ENCODE assay signal across 19 mouse cellular contexts in genomic region chr11:4306086-4306485, GRCm38 (mm10). TPM values are rescaled to one million over a fixed set of nuclear protein-coding genes. Genes with fewer than 3 reads are reported as not detected.
A peak's percentile ranks its signal among the peaks of the same experiment; 100 is the strongest.
DNase-seq lines count a peak whose midpoint lies in the region; ATAC-seq and TF ChIP-seq lines count a peak whose summit lies in the region.
"Had no signal": no experiment of that assay in that cellular context is flagged by ENCODE, and none has a peak within 500 bp of the region (broad histone marks: within the 10 kb centered on the region; RNA-seq: fewer than 3 reads in every experiment).

No protein-coding gene starts in this region.

- no peaks in the 10 kb centered on the region for H3K4me1 ChIP-seq in hindbrain, embryonic 15.5 days (replicated peaks)
- H3K4me1 ChIP-seq in hindbrain, embryonic 16.5 days (ENCODE audit: control insufficient read depth, insufficient read depth, low read depth, low read length), result 0 out of 2 replicates have a peak, but pooled peaks cover 2% of the 10 kb centered on the region
- H3K4me1 ChIP-seq in midbrain, postnatal 0 days (ENCODE audit: insufficient read depth, low read length), result no peaks in the 10 kb centered on the region
- H3K4me1 ChIP-seq in midbrain, embryonic 11.5 days (ENCODE audit: control insufficient read depth, insufficient read depth, low read length), result peaks cover 4% of the 10 kb centered on the region; the same call in 1 of the 2 replicates

- no peaks in the 10 kb centered on the region for H3K9me3 ChIP-seq in hindbrain, embryonic 15.5 days
- H3K9me3 ChIP-seq in hindbrain, embryonic 16.5 days (ENCODE audit: control insufficient read depth, low read length), result no peaks in the 10 kb centered on the region
- no peaks in the 10 kb centered on the region for H3K9me3 ChIP-seq in midbrain, postnatal 0 days (ENCODE audit: low read length)
- H3K9me3 ChIP-seq in midbrain, embryonic 11.5 days (ENCODE audit: control insufficient read depth, low read length), result no peaks in the 10 kb centered on the region
- H3K9me3 ChIP-seq: forebrain, embryonic 13.5 days; heart, embryonic 13.5 days; intestine, embryonic 15.5 days had no signal

- H3K4me2 ChIP-seq in hindbrain, embryonic 15.5 days, result no peak overlapping the region
- H3K4me2 ChIP-seq in hindbrain, embryonic 16.5 days (ENCODE audit: low read length), result no peak overlapping the region
- no peak overlapping the region for H3K4me2 ChIP-seq in midbrain, postnatal 0 days (ENCODE audit: low read depth, low read length, poor library complexity, severe bottlenecking)
- no peak overlapping the region for H3K4me2 ChIP-seq in midbrain, embryonic 11.5 days
- H3K4me2 ChIP-seq: forebrain, embryonic 13.5 days; heart, embryonic 13.5 days; intestine, embryonic 15.5 days had no signal

- no peak for TF ChIP-seq CTCF in midbrain, postnatal 0 days (IDR thresholded peaks at IDR 0.05)

- no peak overlapping the region for H3K9ac ChIP-seq in hindbrain, embryonic 15.5 days
- no peak overlapping the region for H3K9ac ChIP-seq in hindbrain, embryonic 16.5 days (ENCODE audit: low read depth, low read length)
- H3K9ac ChIP-seq in midbrain, postnatal 0 days (replicated peaks; ENCODE audit: low read length, poor library complexity, severe bottlenecking), result no peak overlapping the region
- H3K9ac ChIP-seq in midbrain, embryonic 11.5 days (ENCODE audit: low read length), result no peak overlapping the region
- H3K9ac ChIP-seq: forebrain, embryonic 13.5 days; forebrain, postnatal 0 days; heart, embryonic 13.5 days; intestine, embryonic 15.5 days had no signal

- WGBS in hindbrain, embryonic 15.5 days, result 70% methylated on average over 2 of the region's 2 CpGs
- 63% methylated on average over 2 of the region's 2 CpGs for WGBS in hindbrain, embryonic 16.5 days
- WGBS in midbrain, postnatal 0 days, result 57% methylated on average over 2 of the region's 2 CpGs
- WGBS in midbrain, embryonic 11.5 days, result 66% methylated on average over 2 of the region's 2 CpGs

- no peaks in the 10 kb centered on the region for H3K27me3 ChIP-seq in hindbrain, embryonic 15.5 days
- no peaks in the 10 kb centered on the region for H3K27me3 ChIP-seq in hindbrain, embryonic 16.5 days (replicated peaks; ENCODE audit: control insufficient read depth, insufficient read depth, low read length)
- no peaks in the 10 kb centered on the region for H3K27me3 ChIP-seq in midbrain, postnatal 0 days (ENCODE audit: insufficient read depth, low read length)
- H3K27me3 ChIP-seq in midbrain, embryonic 11.5 days (ENCODE audit: control insufficient read depth, insufficient read depth, low read length), result no peaks in the 10 kb centered on the region
- H3K27me3 ChIP-seq: intestine, embryonic 15.5 days had no signal

- peak; percentile 34; the same call in 1 of the 2 replicates for ATAC-seq in hindbrain, embryonic 15.5 days (ENCODE audit: low FRiP score, low read depth)
- ATAC-seq in hindbrain, embryonic 16.5 days, result no peak
- ATAC-seq in midbrain, postnatal 0 days (ENCODE audit: low FRiP score), result no peak
- ATAC-seq in midbrain, embryonic 11.5 days (ENCODE audit: low FRiP score), result no peak
- ATAC-seq: forebrain, embryonic 13.5 days; forebrain, postnatal 0 days; intestine, embryonic 15.5 days had no signal

- no peak overlapping the region for H3K27ac ChIP-seq in hindbrain, embryonic 15.5 days (replicated peaks)
- no peak overlapping the region for H3K27ac ChIP-seq in hindbrain, embryonic 16.5 days (ENCODE audit: low read depth, low read length)
- no peak overlapping the region for H3K27ac ChIP-seq in midbrain, postnatal 0 days (ENCODE audit: low read depth, low read length)
- no peak overlapping the region for H3K27ac ChIP-seq in midbrain, embryonic 11.5 days (ENCODE audit: low read depth, low read length)
- H3K27ac ChIP-seq: forebrain, embryonic 13.5 days; heart, embryonic 13.5 days; intestine, embryonic 15.5 days had no signal

- DNase-seq in embryo, embryonic 10 days (ENCODE audit: low spot score), result peak; percentile 34
- no peak for DNase-seq in embryo, embryonic 9.5 days (ENCODE audit: extremely low spot score)
- DNase-seq in midbrain, postnatal 0 days (ENCODE audit: low spot score), result peak; percentile 64
- DNase-seq in midbrain, embryonic 11.5 days (ENCODE audit: low spot score, missing footprints), result no peak
- peak; percentile 35 for DNase-seq in retina, postnatal 1 day
- no peak for DNase-seq in cerebellum, postnatal 14 days
- DNase-seq: adrenal gland, postnatal 10 days; cerebellum, adult 18-20 months; cerebellum, adult 9-11 months; embryo, embryonic 11 days; forebrain, postnatal 0 days; gastrocnemius, postnatal 14 days; heart, postnatal 4 days; kidney, adult 18-20 months had no signal

- no peaks in the 10 kb centered on the region for H3K36me3 ChIP-seq in hindbrain, embryonic 15.5 days
- no peaks in the 10 kb centered on the region for H3K36me3 ChIP-seq in hindbrain, embryonic 16.5 days (ENCODE audit: control insufficient read depth, insufficient read depth, low read length)
- H3K36me3 ChIP-seq in midbrain, postnatal 0 days (ENCODE audit: insufficient read depth, low read length), result no peaks in the 10 kb centered on the region
- no peaks in the 10 kb centered on the region for H3K36me3 ChIP-seq in midbrain, embryonic 11.5 days (ENCODE audit: control insufficient read depth, insufficient read depth, low read length)
- H3K36me3 ChIP-seq: heart, embryonic 13.5 days; intestine, embryonic 15.5 days had no signal

- no peak overlapping the region for H3K4me3 ChIP-seq in hindbrain, embryonic 15.5 days
- no peak overlapping the region for H3K4me3 ChIP-seq in hindbrain, embryonic 16.5 days (ENCODE audit: low read length)
- H3K4me3 ChIP-seq in midbrain, postnatal 0 days (ENCODE audit: low read depth, low read length), result no peak overlapping the region
- no peak overlapping the region for H3K4me3 ChIP-seq in midbrain, embryonic 11.5 days (ENCODE audit: low read depth, low read length)
- H3K4me3 ChIP-seq: forebrain, embryonic 13.5 days; heart, embryonic 13.5 days; intestine, embryonic 15.5 days had no signal

RNA-seq across cellular contexts. Expression of gene Lif, which starts 48.7 kb away (rescaled TPM):
- polyA plus RNA-seq in hindbrain, embryonic 15.5 days (2015; fragmentation: Nextera tagmentation; extraction: Ambion mirVana), result 0.08 TPM in 1 of 2 replicates, not detected in the other
- polyA plus RNA-seq in hindbrain, embryonic 16.5 days (2015; fragmentation: Nextera tagmentation; extraction: Ambion mirVana), result 0.05 TPM in 1 of 2 replicates, not detected in the other
- 0.05 TPM in 2 replicates for total RNA-seq in midbrain, postnatal 0 days (2014; rRNA removed)
- polyA plus RNA-seq in midbrain, postnatal 0 days (2015; fragmentation: Nextera tagmentation; extraction: Ambion mirVana), result 0.05 TPM in 1 of 2 replicates, not detected in the other
- polyA plus RNA-seq in midbrain, embryonic 11.5 days (2014; fragmentation: Nextera tagmentation; extraction: Ambion mirVana), result not detected in 2 replicates

Comparison
In these comparisons a context has a peak if more than half of its experiments do, and no peak if none do; other contexts are left out.
1. DNase-seq: peak in embryo, embryonic 10 days (single experiment), midbrain, postnatal 0 days (single experiment) and retina, postnatal 1 day (single experiment); none in embryo, embryonic 9.5 days (single experiment), midbrain, embryonic 11.5 days (single experiment) and cerebellum, postnatal 14 days (0 of 2).